Mouse (Mus musculus): ENCODE data around the gene Myh6.

- TF ChIP-seq POLR2A (IDR thresholded peaks at IDR 0.05; ENCODE audit: insufficient read depth, low read depth, low read length) (no peak; the same call in none of the 2 replicates), CTCF (IDR thresholded peaks at IDR 0.05) (no peak)
Observed at GRCm38 (mm10) chr14:54944939-54945338, 21.8 kb downstream of the Myh6 start.
